Mouse (Mus musculus) neural tube, embryonic 14.5 days (tissue): ENCODE results near the gene Fto. TPM values are rescaled to one million over a fixed set of nuclear protein-coding genes. Genes with fewer than 3 reads are reported as not detected.

ENCODE experiments used
- ATAC-seq: fragments of 200-750 bp; cut with Nextera tagmentation; 2 replicates; pipeline ENCODE4 v1.8.0; 2017; ENCODE audit warnings: low read depth, mild to moderate bottlenecking, moderate TSS enrichment, moderate library complexity
- H3K27ac ChIP-seq: fragments of 300-500 bp; sonication (generic); 2 replicates; pipeline ENCODE4 v1.5.1; 2014; ENCODE audit warnings: low read depth, mild to moderate bottlenecking, control low read depth, low read length, moderate library complexity, mixed read lengths
- H3K27me3 ChIP-seq: fragments of 300-500 bp; sonication (generic); 2 replicates; pipeline ENCODE4 v1.6.1; 2014; ENCODE audit warnings: low read length; ENCODE audit not compliant: control insufficient read depth, insufficient read depth
- H3K36me3 ChIP-seq: fragments of 300-500 bp; sonication (generic); 2 replicates; pipeline ENCODE4 v1.6.1; 2014; ENCODE audit warnings: low read length, mixed read lengths; ENCODE audit not compliant: control insufficient read depth, insufficient read depth
- H3K4me1 ChIP-seq: fragments of 300-500 bp; sonication (generic); 2 replicates; pipeline ENCODE4 v1.6.1; 2014; ENCODE audit warnings: low read length; ENCODE audit not compliant: control insufficient read depth, insufficient read depth
- H3K4me2 ChIP-seq: fragments of 300-500 bp; sonication (generic); 2 replicates; pipeline ENCODE4 v1.6.1; 2014; ENCODE audit warnings: mild to moderate bottlenecking, low read depth, low read length, control low read depth
- H3K4me3 ChIP-seq: fragments of 300-500 bp; sonication (generic); 2 replicates; pipeline ENCODE4 v1.5.1; 2014; ENCODE audit warnings: low read depth, low read length, control low read depth, mixed read lengths
- H3K9ac ChIP-seq: fragments of 300-500 bp; sonication (generic); replicated peaks from 2 replicates; pipeline ENCODE4 v1.6.1; 2014; ENCODE audit warnings: low read depth, mild to moderate bottlenecking, control low read depth, low read length, mixed read lengths
- H3K9me3 ChIP-seq: fragments of 300-500 bp; sonication (generic); 2 replicates; pipeline ENCODE4 v1.6.1; 2016; ENCODE audit warnings: low read length; ENCODE audit not compliant: control insufficient read depth
- WGBS: fragments of 180-500 bp; shearing (Covaris S2); extraction: QIAGEN DNeasy Blood & Tissue Kit; methylation state at CpG from one replicate; pipeline ENCODE4 v1.1.7; 2014; 5-methylcytosine and 5-hydroxymethylcytosine counted together
- polyA plus RNA-seq: library from polyadenylated mRNA; unstranded; fragments of >200 nt; fragmentation: Nextera tagmentation; extraction: Ambion mirVana; gene quantifications from 2 replicates; pipeline ENCODE4 v1.2.1, GENCODE M21; 2014

Gene Fto
- polyA plus RNA-seq, 1 experiment from 2014 or later = 144 TPM

- 0 out of 2 replicates have a peak, but pooled peaks cover 2% of the 10 kb centered on the region for H3K27me3 ChIP-seq
- 59% methylated on average over 11 of the region's 11 CpGs for WGBS
- no peak overlapping the region for H3K4me2 ChIP-seq
- H3K27ac ChIP-seq = no peak overlapping the region
- peaks cover 10% of the 10 kb centered on the region for H3K4me1 ChIP-seq
- no peaks in the 10 kb centered on the region for H3K36me3 ChIP-seq
- H3K9me3 ChIP-seq = no peaks in the 10 kb centered on the region
- no peak overlapping the region for H3K4me3 ChIP-seq
- no peak for ATAC-seq
- H3K9ac ChIP-seq = no peak overlapping the region
Measured at GRCm38 (mm10) chr8:91647959-91648358, 334.6 kb downstream of the Fto start.

- Histone ChIP-seq H3K36me3 (no peaks in the 10 kb centered on the region), H3K27ac (no peak overlapping the region), H3K9ac (no peak overlapping the region), H3K9me3 (no peaks in the 10 kb centered on the region), H3K4me3 (no peak overlapping the region), H3K4me1 (peaks cover 10% of the 10 kb centered on the region), H3K27me3 (0 out of 2 replicates have a peak, but pooled peaks cover 2% of the 10 kb centered on the region), H3K4me2 (no peak overlapping the region)
- ATAC-seq = no peak
- 40% methylated on average over 9 of the region's 9 CpGs for WGBS
Measured at GRCm38 (mm10) chr8:91648776-91649175, 335.5 kb downstream of the Fto start.

GRCm38 (mm10) chr8:91653561-91653960, 340.2 kb downstream of the Fto start:
- no peak for ATAC-seq

GRCm38 (mm10) chr8:91657381-91657780, 344.1 kb downstream of the Fto start:
- H3K4me2 ChIP-seq = no peak overlapping the region
- H3K9me3 ChIP-seq = no peaks in the 10 kb centered on the region
- no peaks in the 10 kb centered on the region for H3K4me1 ChIP-seq
- H3K9ac ChIP-seq = no peak overlapping the region
- no peak overlapping the region for H3K4me3 ChIP-seq
- no peaks in the 10 kb centered on the region; the same call in 1 of the 2 replicates for H3K27me3 ChIP-seq
- no peaks in the 10 kb centered on the region for H3K36me3 ChIP-seq
- 76% methylated on average over 9 of the region's 9 CpGs for WGBS
- H3K27ac ChIP-seq = no peak overlapping the region
- ATAC-seq = no peak

More at GRCm38 (mm10) chr8:91653561-91653960, 340.2 kb downstream of the Fto start:
- Histone ChIP-seq H3K27me3 (peaks cover 2% of the 10 kb centered on the region; the same call in 1 of the 2 replicates), H3K9ac (no peak overlapping the region; the same call in 1 of the 2 replicates), H3K9me3 (no peaks in the 10 kb centered on the region), H3K4me2 (no peak overlapping the region), H3K4me3 (no peak overlapping the region), H3K36me3 (no peaks in the 10 kb centered on the region), H3K4me1 (no peaks in the 10 kb centered on the region), H3K27ac (no peak overlapping the region)
- WGBS = 43% methylated on average over 3 of the region's 3 CpGs

- ATAC-seq = no peak
- Histone ChIP-seq H3K4me2 (no peak overlapping the region), H3K4me3 (no peak overlapping the region), H3K27me3 (no peaks in the 10 kb centered on the region; the same call in 1 of the 2 replicates), H3K36me3 (no peaks in the 10 kb centered on the region), H3K4me1 (0 out of 2 replicates have a peak, but pooled peaks cover 4% of the 10 kb centered on the region), H3K27ac (no peak overlapping the region), H3K9me3 (no peaks in the 10 kb centered on the region), H3K9ac (no peak overlapping the region)
- 80% methylated on average over 8 of the region's 8 CpGs for WGBS
Measured at GRCm38 (mm10) chr8:91660879-91661278, 347.6 kb downstream of the Fto start.

- Histone ChIP-seq H3K27ac (no peak overlapping the region), H3K9ac (no peak overlapping the region), H3K27me3 (0 out of 2 replicates have a peak, but pooled peaks cover 10% of the 10 kb centered on the region), H3K4me1 (0 out of 2 replicates have a peak, but pooled peaks cover 9% of the 10 kb centered on the region), H3K36me3 (no peaks in the 10 kb centered on the region), H3K9me3 (no peaks in the 10 kb centered on the region), H3K4me3 (no peak overlapping the region), H3K4me2 (no peak overlapping the region)
- ATAC-seq = no peak
- WGBS = 41% methylated on average over 16 of the region's 16 CpGs
Measured at GRCm38 (mm10) chr8:91669461-91670071, 356.2 kb downstream of the Fto start.

- Histone ChIP-seq H3K4me2 (no peak overlapping the region), H3K36me3 (no peaks in the 10 kb centered on the region), H3K9ac (no peak overlapping the region), H3K9me3 (no peaks in the 10 kb centered on the region), H3K27ac (no peak overlapping the region), H3K4me3 (no peak overlapping the region), H3K4me1 (0 out of 2 replicates have a peak, but pooled peaks cover 6% of the 10 kb centered on the region), H3K27me3 (peaks cover 10% of the 10 kb centered on the region; the same call in 1 of the 2 replicates)
- no peak for ATAC-seq
- WGBS = 28% methylated on average over 3 of the region's 3 CpGs
Measured at GRCm38 (mm10) chr8:91676928-91677327, 363.6 kb downstream of the Fto start.

GRCm38 (mm10) chr8:91679451-91679850, 366.1 kb downstream of the Fto start:
- no peak for ATAC-seq
- Histone ChIP-seq H3K4me2 (peak overlapping the region; percentile 12; the same call in 1 of the 2 replicates), H3K9me3 (no peaks in the 10 kb centered on the region), H3K4me1 (0 out of 2 replicates have a peak, but pooled peaks cover 6% of the 10 kb centered on the region), H3K4me3 (no peak overlapping the region), H3K27ac (no peak overlapping the region), H3K36me3 (no peaks in the 10 kb centered on the region), H3K27me3 (peaks cover 8% of the 10 kb centered on the region; the same call in 1 of the 2 replicates), H3K9ac (no peak overlapping the region)
- WGBS = 9% methylated on average over 15 of the region's 15 CpGs

GRCm38 (mm10) chr8:91680125-91680524, 366.8 kb downstream of the Fto start:
- 0 out of 2 replicates have a peak, but pooled peaks cover 6% of the 10 kb centered on the region for H3K4me1 ChIP-seq
- no peak overlapping the region for H3K9ac ChIP-seq
- no peaks in the 10 kb centered on the region for H3K9me3 ChIP-seq
- H3K4me2 ChIP-seq = no peak overlapping the region
- 42% methylated on average over 5 of the region's 5 CpGs for WGBS
- no peak overlapping the region for H3K4me3 ChIP-seq
- H3K36me3 ChIP-seq = no peaks in the 10 kb centered on the region
- peaks cover 10% of the 10 kb centered on the region; the same call in 1 of the 2 replicates for H3K27me3 ChIP-seq
- no peak overlapping the region for H3K27ac ChIP-seq
- no peak for ATAC-seq
